Mouse (Mus musculus): ENCODE data around the gene Catsper2. TPM values are rescaled to one million over a fixed set of nuclear protein-coding genes. Genes with fewer than 3 reads are reported as not detected.
A peak's percentile ranks its signal among the peaks of the same experiment; 100 is the strongest.

Gene Catsper2
- polyA plus RNA-seq, 1 experiment from 2014 or later = 3.6 TPM

DNA sequence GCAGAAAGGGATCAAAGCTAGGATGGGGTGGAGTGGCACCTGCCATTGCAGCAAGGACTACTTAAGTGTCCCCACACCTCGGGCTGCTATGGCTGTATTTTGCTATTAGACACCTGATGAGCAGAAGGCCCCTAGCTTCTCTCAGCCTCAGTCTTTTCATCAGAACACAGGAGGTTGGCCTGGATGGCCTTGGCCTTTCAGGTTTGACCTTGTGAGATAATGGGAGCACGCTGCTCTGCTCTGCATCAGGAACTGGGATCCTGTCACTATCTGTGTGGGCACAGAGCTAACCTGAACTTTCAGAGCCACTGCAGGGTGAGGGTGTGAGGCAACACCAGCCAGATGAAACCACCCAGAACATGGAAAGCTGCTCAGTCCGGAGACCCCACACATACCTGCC, 41.3 kb downstream of the Catsper2 start:
- Histone ChIP-seq H3K9me3 (ENCODE audit: control insufficient read depth, low read length) (no peaks in the 10 kb centered on the region), H3K27me3 (replicated peaks; ENCODE audit: control insufficient read depth, insufficient read depth, low read length) (no peaks in the 10 kb centered on the region), H3K36me3 (ENCODE audit: control insufficient read depth, insufficient read depth, low read length) (no peaks in the 10 kb centered on the region), H3K4me1 (ENCODE audit: control insufficient read depth, insufficient read depth, low read depth, low read length) (no peaks in the 10 kb centered on the region), H3K9ac (ENCODE audit: low read depth, low read length) (no peak overlapping the region), H3K4me3 (ENCODE audit: low read length) (no peak overlapping the region), H3K4me2 (ENCODE audit: low read length) (no peak overlapping the region), H3K27ac (ENCODE audit: low read depth, low read length) (no peak overlapping the region)
- no peak for ATAC-seq
- 83% methylated on average over 3 of the region's 3 CpGs for WGBS

- Histone ChIP-seq H3K9ac (ENCODE audit: low read depth, low read length) (no peak overlapping the region), H3K4me3 (ENCODE audit: low read length) (no peak overlapping the region), H3K4me1 (ENCODE audit: control insufficient read depth, insufficient read depth, low read depth, low read length) (no peaks in the 10 kb centered on the region), H3K27me3 (replicated peaks; ENCODE audit: control insufficient read depth, insufficient read depth, low read length) (no peaks in the 10 kb centered on the region), H3K36me3 (ENCODE audit: control insufficient read depth, insufficient read depth, low read length) (no peaks in the 10 kb centered on the region), H3K4me2 (ENCODE audit: low read length) (no peak overlapping the region), H3K9me3 (ENCODE audit: control insufficient read depth, low read length) (no peaks in the 10 kb centered on the region), H3K27ac (ENCODE audit: low read depth, low read length) (no peak overlapping the region)
- ATAC-seq = no peak
- WGBS = 85% methylated on average over 5 of the region's 5 CpGs
Observed at GRCm38 (mm10) chr2:121370921-121371320, 42.7 kb downstream of the Catsper2 start.

DNA sequence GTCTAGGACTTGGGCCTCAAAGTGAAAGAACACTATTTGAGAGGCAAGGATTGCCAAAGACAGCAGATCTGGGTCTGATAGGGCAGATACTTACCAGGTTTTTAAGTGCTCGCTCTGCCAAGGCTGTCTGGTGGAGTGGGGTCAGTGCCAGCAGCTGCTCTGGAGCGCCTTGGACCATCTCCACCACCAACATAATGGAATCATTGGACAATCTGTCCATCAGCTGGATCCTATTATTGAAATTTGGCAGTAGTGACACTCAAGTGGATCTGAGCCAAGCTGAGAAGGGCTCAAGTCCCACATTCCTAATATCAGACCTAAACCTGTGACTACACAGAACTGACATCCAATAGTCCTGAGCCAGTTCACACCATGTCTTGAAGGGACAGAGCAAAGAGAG, 44.8 kb downstream of the Catsper2 start:
- no peaks in the 10 kb centered on the region for H3K9me3 ChIP-seq (ENCODE audit: control insufficient read depth, low read length)
- H3K4me2 ChIP-seq (ENCODE audit: low read length) = no peak overlapping the region
- no peaks in the 10 kb centered on the region for H3K4me1 ChIP-seq (ENCODE audit: control insufficient read depth, insufficient read depth, low read depth, low read length)
- ATAC-seq = no peak; the same call in 1 of the 2 replicates
- H3K27ac ChIP-seq (ENCODE audit: low read depth, low read length) = no peak overlapping the region
- 61% methylated on average over 2 of the region's 2 CpGs for WGBS
- no peak overlapping the region for H3K4me3 ChIP-seq (ENCODE audit: low read length)
- H3K27me3 ChIP-seq (replicated peaks; ENCODE audit: control insufficient read depth, insufficient read depth, low read length) = no peaks in the 10 kb centered on the region
- H3K9ac ChIP-seq (ENCODE audit: low read depth, low read length) = no peak overlapping the region
- H3K36me3 ChIP-seq (ENCODE audit: control insufficient read depth, insufficient read depth, low read length) = 0 out of 2 replicates have a peak, but pooled peaks cover 3% of the 10 kb centered on the region

DNA sequence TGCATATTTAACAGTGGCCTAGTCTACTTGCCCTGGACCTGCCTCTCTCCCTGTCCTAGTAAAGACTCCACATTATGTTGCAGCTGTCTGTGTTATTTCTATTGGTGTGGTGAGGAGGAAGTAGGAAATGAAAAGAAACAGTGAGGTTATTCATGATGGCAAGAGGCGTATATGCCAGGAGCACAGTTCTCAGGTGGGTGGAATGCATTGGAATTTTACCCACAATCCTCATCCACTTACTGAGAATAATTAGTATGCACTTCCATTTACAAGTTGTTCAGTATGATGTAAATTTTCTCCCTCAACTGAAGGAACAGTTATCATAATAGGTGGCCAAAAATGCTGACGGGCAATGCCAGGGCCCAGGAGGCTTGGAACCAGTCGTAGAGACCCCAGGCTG, 49.9 kb downstream of the Catsper2 start:
- Histone ChIP-seq H3K36me3 (ENCODE audit: control insufficient read depth, insufficient read depth, low read length) (0 out of 2 replicates have a peak, but pooled peaks cover 3% of the 10 kb centered on the region), H3K9me3 (ENCODE audit: control insufficient read depth, low read length) (no peaks in the 10 kb centered on the region), H3K4me2 (ENCODE audit: low read length) (no peak overlapping the region), H3K27ac (ENCODE audit: low read depth, low read length) (no peak overlapping the region), H3K4me3 (ENCODE audit: low read length) (no peak overlapping the region), H3K9ac (ENCODE audit: low read depth, low read length) (no peak overlapping the region), H3K4me1 (ENCODE audit: control insufficient read depth, insufficient read depth, low read depth, low read length) (peaks cover 4% of the 10 kb centered on the region; the same call in 1 of the 2 replicates), H3K27me3 (replicated peaks; ENCODE audit: control insufficient read depth, insufficient read depth, low read length) (no peaks in the 10 kb centered on the region)
- WGBS = 89% methylated on average over 3 of the region's 3 CpGs
- no peak for ATAC-seq

DNA sequence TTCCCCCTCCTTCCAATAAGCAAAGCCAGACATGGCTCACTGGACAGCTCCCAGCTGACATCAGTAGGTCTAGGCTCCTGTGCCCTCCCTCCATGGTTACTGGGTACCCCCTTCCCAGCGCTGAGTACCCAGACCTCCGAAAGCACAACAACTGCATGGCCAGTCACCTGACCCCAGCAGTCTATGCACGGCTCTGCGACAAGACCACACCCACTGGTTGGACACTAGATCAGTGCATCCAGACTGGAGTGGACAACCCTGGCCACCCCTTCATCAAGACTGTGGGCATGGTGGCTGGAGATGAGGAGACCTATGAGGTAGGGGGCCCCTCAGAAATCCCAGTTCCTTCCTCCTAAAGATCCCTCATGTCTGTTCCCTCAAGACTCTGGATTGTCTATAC, 54.1 kb downstream of the Catsper2 start:
- WGBS = 51% methylated on average over 4 of the region's 4 CpGs
- H3K27ac ChIP-seq (ENCODE audit: low read depth, low read length) = no peak overlapping the region

GRCm38 (mm10) chr2:121358381-121358780, 55.2 kb downstream of the Catsper2 start:
- Histone ChIP-seq H3K27ac (ENCODE audit: low read depth, low read length) (peak overlapping the region; percentile 90), H3K4me3 (ENCODE audit: low read length) (peak overlapping the region; percentile 54), H3K4me2 (ENCODE audit: low read length) (peak overlapping the region; percentile 60), H3K36me3 (ENCODE audit: control insufficient read depth, insufficient read depth, low read length) (no peaks in the 10 kb centered on the region), H3K9me3 (ENCODE audit: control insufficient read depth, low read length) (no peaks in the 10 kb centered on the region), H3K9ac (ENCODE audit: low read depth, low read length) (peak overlapping the region; percentile 77), H3K27me3 (replicated peaks; ENCODE audit: control insufficient read depth, insufficient read depth, low read length) (peaks cover 5% of the 10 kb centered on the region), H3K4me1 (ENCODE audit: control insufficient read depth, insufficient read depth, low read depth, low read length) (peaks cover 17% of the 10 kb centered on the region)
- peak; percentile 90 for ATAC-seq
- WGBS = under 1% methylated on average over 16 of the region's 16 CpGs

More for the DNA sequence above, 54.1 kb downstream of the Catsper2 start:
- H3K9ac ChIP-seq (ENCODE audit: low read depth, low read length) = peak overlapping the region; percentile 77; the same call in 1 of the 2 replicates
- peaks cover 5% of the 10 kb centered on the region for H3K27me3 ChIP-seq (replicated peaks; ENCODE audit: control insufficient read depth, insufficient read depth, low read length)
- H3K9me3 ChIP-seq (ENCODE audit: control insufficient read depth, low read length) = no peaks in the 10 kb centered on the region
- peak overlapping the region; percentile 54 for H3K4me3 ChIP-seq (ENCODE audit: low read length)
- H3K4me1 ChIP-seq (ENCODE audit: control insufficient read depth, insufficient read depth, low read depth, low read length) = peaks cover 13% of the 10 kb centered on the region
- H3K36me3 ChIP-seq (ENCODE audit: control insufficient read depth, insufficient read depth, low read length) = 0 out of 2 replicates have a peak, but pooled peaks cover under 1% of the 10 kb centered on the region
- peak overlapping the region; percentile 60 for H3K4me2 ChIP-seq (ENCODE audit: low read length)
- ATAC-seq = no peak

DNA sequence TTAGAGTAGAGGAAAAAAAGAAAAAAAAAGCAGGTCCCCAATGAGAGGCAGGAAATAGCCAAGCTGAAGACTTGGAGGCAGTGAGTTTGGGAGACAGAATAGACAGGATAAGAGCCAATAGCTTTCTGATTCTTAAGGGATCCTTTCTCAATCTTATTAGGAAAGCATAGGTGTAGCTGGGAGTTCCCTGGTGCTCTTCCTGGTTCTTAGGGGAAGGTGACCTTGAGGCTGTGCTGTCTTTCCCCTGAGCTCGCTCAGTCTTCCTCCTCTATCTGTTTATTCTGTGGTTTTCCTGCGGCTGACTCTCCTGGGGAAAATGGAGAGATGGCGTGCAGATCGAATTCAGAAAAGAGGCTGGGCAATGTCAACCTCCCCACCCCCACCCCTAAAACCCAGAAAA, 55.6 kb downstream of the Catsper2 start:
- H3K36me3 ChIP-seq (ENCODE audit: control insufficient read depth, insufficient read depth, low read length) = no peaks in the 10 kb centered on the region
- no peak for ATAC-seq
- WGBS = 3% methylated on average over 4 of the region's 4 CpGs
- H3K9ac ChIP-seq (ENCODE audit: low read depth, low read length) = peak overlapping the region; percentile 77
- H3K9me3 ChIP-seq (ENCODE audit: control insufficient read depth, low read length) = no peaks in the 10 kb centered on the region
- H3K27ac ChIP-seq (ENCODE audit: low read depth, low read length) = peak overlapping the region; percentile 90
- peaks cover 17% of the 10 kb centered on the region for H3K4me1 ChIP-seq (ENCODE audit: control insufficient read depth, insufficient read depth, low read depth, low read length)
- peaks cover 5% of the 10 kb centered on the region for H3K27me3 ChIP-seq (replicated peaks; ENCODE audit: control insufficient read depth, insufficient read depth, low read length)
- H3K4me3 ChIP-seq (ENCODE audit: low read length) = peak overlapping the region; percentile 54
- H3K4me2 ChIP-seq (ENCODE audit: low read length) = peak overlapping the region; percentile 60

DNA sequence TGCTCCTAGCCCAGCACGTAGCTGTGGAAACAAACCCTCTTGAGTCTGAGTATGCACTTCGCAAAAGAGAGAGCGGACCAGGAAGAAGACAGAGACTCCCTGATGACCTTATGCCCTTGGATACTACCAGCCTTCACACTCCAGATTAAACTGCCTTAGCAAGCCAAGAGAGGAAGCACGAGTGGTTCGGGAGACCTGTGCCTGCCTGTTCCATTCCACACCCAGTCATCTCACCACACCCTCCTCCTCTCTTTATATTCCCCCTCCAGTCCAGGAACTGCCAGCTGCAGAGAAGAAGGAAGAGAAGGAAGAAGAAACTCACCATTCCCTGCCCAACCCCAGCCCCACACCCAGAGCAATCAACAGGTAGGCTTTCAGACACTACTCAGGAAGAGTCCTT, 56.1 kb downstream of the Catsper2 start, which contains the start of gene Ckmt1:
Gene Ckmt1, plus strand, starts transcription at position 221 of the 400 bp plus-strand sequence.
- no peaks in the 10 kb centered on the region for H3K36me3 ChIP-seq (ENCODE audit: control insufficient read depth, insufficient read depth, low read length)
- H3K27me3 ChIP-seq (replicated peaks; ENCODE audit: control insufficient read depth, insufficient read depth, low read length) = peaks cover 5% of the 10 kb centered on the region
- H3K9me3 ChIP-seq (ENCODE audit: control insufficient read depth, low read length) = no peaks in the 10 kb centered on the region
- H3K4me2 ChIP-seq (ENCODE audit: low read length) = peak within 1 kb of the TSS; percentile 60
- H3K9ac ChIP-seq (ENCODE audit: low read depth, low read length) = peak within 1 kb of the TSS; percentile 77
- peak within 1 kb of the TSS; percentile 90 for H3K27ac ChIP-seq (ENCODE audit: low read depth, low read length)
- H3K4me3 ChIP-seq (ENCODE audit: low read length) = peak within 1 kb of the TSS; percentile 54
- no peak for ATAC-seq
- WGBS = 66% methylated on average over 5 of the region's 5 CpGs
- peaks cover 17% of the 10 kb centered on the region for H3K4me1 ChIP-seq (ENCODE audit: control insufficient read depth, insufficient read depth, low read depth, low read length)

GRCm38 (mm10) chr2:121354820-121355592, 58.6 kb downstream of the Catsper2 start, which contains the start of gene Ppip5k1:
TSS of gene Ppip5k1 (minus strand) at chr2:121355396.
- Histone ChIP-seq H3K4me1 (ENCODE audit: control insufficient read depth, insufficient read depth, low read depth, low read length) (peaks cover 17% of the 10 kb centered on the region), H3K9me3 (ENCODE audit: control insufficient read depth, low read length) (no peaks in the 10 kb centered on the region), H3K4me3 (ENCODE audit: low read length) (peak within 1 kb of the TSS; percentile 78), H3K27me3 (replicated peaks; ENCODE audit: control insufficient read depth, insufficient read depth, low read length) (peaks cover 5% of the 10 kb centered on the region), H3K4me2 (ENCODE audit: low read length) (peak within 1 kb of the TSS; percentile 85), H3K27ac (ENCODE audit: low read depth, low read length) (peak within 1 kb of the TSS; percentile 89), H3K9ac (ENCODE audit: low read depth, low read length) (peak within 1 kb of the TSS; percentile 92), H3K36me3 (ENCODE audit: control insufficient read depth, insufficient read depth, low read length) (no peaks in the 10 kb centered on the region)
- peak; percentile 96 for ATAC-seq
- under 1% methylated on average over 55 of the region's 58 CpGs for WGBS

Data from hindbrain, embryonic 16.5 days (tissue).